Mouse (Mus musculus) adrenal gland, adult 8-10 months (tissue): ENCODE measurements at regions not wholly inside any gene's neighbourhood (a gene's known extent, or its start where the extent isn't known, plus 50 kb on each side); places are given as distances from the start of the nearest gene placed in this dataset.

Source experiments
- DNase-seq: peaks from one replicate; pipeline ENCODE4 v3.0.0; 2022

- no peak for DNase-seq
Measured at GRCm38 (mm10) chr4:39926021-39926591, 216.8 kb upstream of the Aco1 start.

DNA sequence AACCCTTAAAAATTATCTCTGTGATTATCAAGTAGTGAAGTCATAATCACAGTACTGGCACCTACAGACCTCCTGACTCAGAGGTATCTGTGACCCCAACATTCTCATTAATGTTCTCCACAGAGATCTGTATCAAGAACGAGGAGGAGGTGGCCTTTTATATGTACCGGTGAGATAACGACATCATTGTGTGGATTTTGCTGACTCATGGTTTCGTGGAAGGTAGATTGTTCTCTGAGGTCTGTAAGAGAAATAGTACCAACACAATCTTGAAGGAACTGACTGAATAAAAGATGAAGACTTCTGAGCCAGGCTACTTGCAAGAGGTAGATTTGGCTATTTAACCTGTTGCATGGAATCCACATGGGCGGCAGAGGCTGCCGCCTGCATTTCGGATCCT lies 216.3 kb upstream of the Aco1 start:
- DNase-seq = no peak

GRCm38 (mm10) chr4:39928491-39928890 lies 214.4 kb upstream of the Aco1 start:
- DNase-seq = peak; percentile 1

- DNase-seq = no peak
Measured at GRCm38 (mm10) chr4:39934025-39934708, 208.7 kb upstream of the Aco1 start.

- DNase-seq = no peak
Measured at GRCm38 (mm10) chr4:39958687-39959086, 184.2 kb upstream of the Aco1 start.

- no peak for DNase-seq
Measured at GRCm38 (mm10) chr4:39967938-39968337, 174.9 kb upstream of the Aco1 start.

DNA sequence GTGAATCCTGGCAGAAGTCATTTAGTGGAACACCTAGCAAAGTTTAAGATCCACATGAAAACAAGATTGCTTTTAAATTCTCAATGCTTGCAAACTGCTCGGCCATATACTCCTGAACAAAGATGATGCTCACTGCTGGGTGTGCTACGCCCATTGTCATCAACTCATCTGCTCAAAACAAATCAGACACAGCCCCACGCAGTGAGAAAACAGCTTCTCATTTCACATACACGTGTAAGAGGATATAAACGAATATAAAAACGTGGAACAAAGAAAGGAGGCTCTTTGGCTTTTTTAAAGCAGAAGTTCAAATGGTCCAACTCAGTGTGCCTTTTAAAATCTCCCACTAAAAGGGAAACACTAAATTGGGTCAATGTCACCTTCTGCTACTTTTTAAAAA lies 151.5 kb upstream of the Aco1 start:
- no peak for DNase-seq

DNA sequence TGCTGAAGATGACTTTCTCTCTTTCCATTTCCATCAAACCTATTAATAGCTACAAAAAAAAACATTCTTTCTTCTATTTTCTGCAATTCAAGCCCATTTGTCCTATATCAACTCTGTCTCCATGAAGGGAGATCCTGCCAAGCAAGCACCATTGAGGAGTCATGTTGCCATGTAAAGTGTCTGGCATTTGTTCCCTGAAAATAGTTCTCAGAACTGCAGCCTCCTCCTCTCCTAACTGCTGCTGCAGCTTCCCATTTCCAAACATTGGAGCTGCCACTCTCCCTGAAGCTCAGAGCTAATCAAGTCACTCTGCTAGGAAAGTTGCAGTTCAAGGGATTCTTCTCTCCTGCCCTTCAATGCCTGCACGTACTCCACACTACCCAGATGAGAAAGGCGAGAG lies 151.0 kb upstream of the Aco1 start:
- no peak for DNase-seq

DNA sequence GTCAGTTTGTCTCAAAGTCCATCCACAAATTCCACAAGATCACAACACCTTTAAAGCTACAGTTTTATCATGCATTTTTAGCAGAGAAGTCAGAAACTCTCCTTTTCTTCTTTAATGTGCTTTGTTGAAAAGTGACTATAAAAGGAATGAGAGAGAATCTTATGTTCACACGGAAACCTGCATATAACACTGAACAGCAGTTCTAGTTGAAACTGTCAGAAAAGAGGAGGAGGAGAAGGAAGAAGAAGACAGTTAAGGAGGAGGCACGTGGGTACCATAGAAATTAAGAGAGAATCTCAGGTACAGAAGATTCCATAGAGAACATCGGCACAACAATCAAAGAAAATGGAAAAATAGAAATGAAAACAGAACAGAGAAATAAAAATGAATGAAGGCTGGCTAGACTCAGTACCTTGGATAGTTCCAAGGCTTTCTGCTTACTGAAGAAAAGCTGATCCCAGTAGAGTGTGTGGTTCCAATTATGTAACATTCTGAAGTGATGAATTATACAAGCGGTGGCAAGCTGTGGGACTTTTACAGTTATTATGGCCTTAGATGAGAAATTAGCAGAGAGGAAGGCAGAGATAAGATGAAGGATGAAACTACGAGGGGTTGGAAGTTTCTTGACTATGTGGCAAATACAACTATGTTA lies 144.0 kb upstream of the Aco1 start:
- DNase-seq = no peak

GRCm38 (mm10) chr4:40014666-40015065 lies 128.2 kb upstream of the Aco1 start:
- DNase-seq = peak; percentile 29

GRCm38 (mm10) chr4:40016856-40017255 lies 126.0 kb upstream of the Aco1 start:
- DNase-seq = no peak

DNA sequence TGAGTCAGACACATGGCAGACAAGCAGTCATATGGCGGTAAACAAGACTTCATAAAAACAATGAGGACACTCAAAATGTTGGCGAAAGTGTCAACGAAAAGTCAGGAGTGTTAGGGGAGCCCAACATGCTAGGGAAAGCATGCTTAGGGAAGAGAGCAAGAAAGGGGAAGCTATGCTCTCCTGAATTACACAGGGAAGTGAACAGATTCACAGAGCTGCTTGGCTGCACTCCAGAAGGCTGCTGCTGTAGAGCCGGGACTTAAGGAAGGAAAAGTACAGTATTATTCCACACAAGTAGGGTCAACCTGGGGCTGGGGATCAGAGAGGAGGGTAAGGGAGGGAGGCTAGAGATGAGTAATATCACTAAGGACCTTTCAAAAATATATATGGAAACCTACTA lies 124.7 kb upstream of the Aco1 start:
- DNase-seq = no peak

GRCm38 (mm10) chr4:40031361-40031760 lies 111.5 kb upstream of the Aco1 start:
- no peak for DNase-seq

- no peak for DNase-seq
Measured at GRCm38 (mm10) chr4:40047846-40048245, 95.0 kb upstream of the Aco1 start.

DNA sequence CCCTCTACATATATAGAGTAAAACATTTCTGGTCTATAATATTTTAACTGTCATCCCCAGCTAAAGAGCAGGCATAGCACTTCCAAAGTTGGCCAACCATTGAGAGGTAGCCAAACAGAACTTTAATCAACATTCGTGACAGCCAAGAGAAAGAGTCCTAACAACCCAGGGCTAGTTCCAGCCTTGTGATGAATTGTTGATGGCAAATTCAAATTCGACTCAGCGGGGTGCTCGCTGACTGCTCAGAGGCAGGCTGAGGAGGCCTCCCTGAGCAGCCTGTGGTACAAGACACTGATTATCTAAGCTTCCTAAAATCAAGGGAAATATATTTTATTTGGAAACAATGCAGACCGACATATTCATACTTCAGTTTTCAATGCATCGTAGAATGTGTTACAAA lies 93.8 kb upstream of the Aco1 start:
- DNase-seq = no peak

DNA sequence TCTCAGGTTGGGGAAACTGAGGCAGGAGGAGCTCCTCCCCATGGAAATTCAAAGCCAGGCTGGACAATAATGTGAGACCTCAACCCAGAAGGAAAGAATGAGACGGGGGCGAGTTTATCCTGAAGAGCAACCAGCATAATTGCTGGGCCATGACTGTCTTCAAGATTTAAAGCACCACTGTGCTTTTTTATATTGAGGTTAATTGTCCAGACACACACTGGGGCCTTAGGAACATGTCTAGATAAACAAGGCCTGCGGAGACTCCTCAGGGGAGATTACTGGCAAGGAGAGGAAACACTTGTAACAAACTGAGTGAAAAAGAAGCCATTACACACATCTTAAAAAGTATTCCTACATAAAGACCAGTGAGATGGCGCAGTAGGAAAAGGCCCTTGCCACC lies 91.0 kb upstream of the Aco1 start:
- no peak for DNase-seq

- DNase-seq = no peak
Measured at GRCm38 (mm10) chr4:40053391-40053790, 89.5 kb upstream of the Aco1 start.

DNA sequence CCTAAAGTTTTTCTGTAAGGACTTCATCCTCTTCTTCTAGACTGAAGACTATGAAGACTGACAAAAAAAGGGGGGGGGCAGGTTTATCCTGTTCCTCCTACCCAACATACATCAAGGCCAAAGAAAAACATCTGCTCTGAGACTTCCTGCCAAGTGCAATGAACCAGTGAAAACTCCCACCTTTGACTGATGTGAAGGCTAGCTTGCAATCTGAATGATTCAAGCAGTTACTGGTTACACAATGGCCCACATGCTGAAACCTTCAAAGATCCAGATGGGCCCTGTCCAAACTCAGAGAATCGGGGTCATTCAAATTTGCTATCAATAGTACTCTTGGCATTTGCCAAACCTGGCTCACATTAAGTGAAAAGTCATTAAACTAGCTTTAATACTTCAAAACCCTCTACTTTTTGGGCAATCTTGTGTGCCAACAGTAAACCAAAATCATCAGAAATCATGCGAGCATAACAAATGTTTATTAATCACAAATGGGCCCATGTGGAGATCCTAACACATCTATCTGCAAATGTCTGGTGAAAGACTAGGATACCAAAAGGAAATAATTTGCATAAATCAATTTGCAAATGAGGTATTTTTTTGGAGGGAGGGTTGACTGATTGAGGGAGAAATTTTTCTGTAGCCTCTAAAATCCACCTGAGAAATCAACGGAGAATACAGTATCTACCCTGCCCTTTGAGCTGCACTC lies 79.0 kb upstream of the Aco1 start:
- DNase-seq = peak; percentile 16

DNA sequence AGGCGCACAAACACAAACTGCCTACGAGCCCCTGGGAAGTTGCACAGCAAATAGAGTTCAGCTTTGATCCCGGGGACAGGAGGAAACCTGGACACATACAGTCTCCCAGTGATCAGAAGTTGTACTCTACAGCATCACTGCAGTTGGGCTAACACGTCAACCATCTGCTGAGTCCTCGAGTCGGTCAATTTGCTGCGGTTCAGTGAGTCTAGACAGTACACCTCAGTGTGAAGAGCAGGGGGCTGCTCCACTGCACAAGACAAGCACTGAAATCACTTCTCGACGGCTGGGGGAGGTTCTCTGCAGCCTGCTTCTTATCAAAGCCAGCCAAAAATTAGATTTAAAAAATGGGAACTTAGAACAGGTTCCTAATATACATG lies 78.4 kb upstream of the Aco1 start:
- no peak for DNase-seq

GRCm38 (mm10) chr4:40070959-40071634 lies 71.8 kb upstream of the Aco1 start:
- no peak for DNase-seq

DNA sequence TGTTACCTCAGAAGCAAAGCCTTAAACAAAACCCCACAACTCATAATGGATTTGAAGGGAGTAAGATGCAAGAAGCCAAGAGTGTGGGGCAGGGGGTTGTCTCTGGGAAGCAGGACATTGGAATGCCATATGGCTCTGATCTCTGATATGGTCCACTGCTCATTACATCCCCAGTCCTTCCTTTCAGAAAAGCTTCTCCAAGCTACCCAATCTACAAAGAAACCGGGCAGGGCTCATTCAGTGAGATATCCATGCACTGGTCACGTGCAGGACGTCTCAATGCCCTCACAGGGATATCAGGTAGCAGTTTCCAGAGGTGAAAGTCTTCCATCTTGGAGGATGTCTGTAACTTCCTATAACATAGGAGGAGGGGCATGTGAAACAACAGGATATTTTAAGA lies 61.8 kb upstream of the Aco1 start:
- no peak for DNase-seq

GRCm38 (mm10) chr4:40090295-40090694 lies 52.6 kb upstream of the Aco1 start:
- DNase-seq = no peak
